Mouse (Mus musculus): ENCODE measurements around the gene Gm20696. TPM values are rescaled to one million over a fixed set of nuclear protein-coding genes. Genes with fewer than 3 reads are reported as not detected.

Gm20696 gene
- polyA plus RNA-seq, 1 experiment from 2014 or later = 3.0 TPM

- H3K4me2 ChIP-seq = no peak overlapping the region
These were observed 330.4 kb downstream of the Gm20696 start for GRCm38 (mm10) chr6:99336191-99336590.

GRCm38 (mm10) chr6:99335174-99335830, 331.3 kb downstream of the Gm20696 start:
- Histone ChIP-seq H3K9me3 (replicated peaks) (no peaks in the 10 kb centered on the region), H3K27ac (no peak overlapping the region), H3K9ac (no peak overlapping the region), H3K4me2 (no peak overlapping the region), H3K4me1 (peaks cover 18% of the 10 kb centered on the region), H3K4me3 (no peak overlapping the region), H3K27me3 (replicated peaks) (no peaks in the 10 kb centered on the region), H3K36me3 (no peaks in the 10 kb centered on the region)
- 73% methylated on average over 13 of the region's 13 CpGs for WGBS (ENCODE audit: insufficient replicate concordance)
- ATAC-seq = no peak

More at GRCm38 (mm10) chr6:99336191-99336590, 330.4 kb downstream of the Gm20696 start:
- Histone ChIP-seq H3K4me1 (peaks cover 18% of the 10 kb centered on the region), H3K9me3 (replicated peaks) (no peaks in the 10 kb centered on the region), H3K4me3 (no peak overlapping the region), H3K27me3 (replicated peaks) (no peaks in the 10 kb centered on the region), H3K36me3 (no peaks in the 10 kb centered on the region), H3K27ac (no peak overlapping the region), H3K9ac (no peak overlapping the region)
- ATAC-seq = no peak
- WGBS (ENCODE audit: insufficient replicate concordance) = 63% methylated on average over 5 of the region's 5 CpGs

GRCm38 (mm10) chr6:99334255-99334654, 332.3 kb downstream of the Gm20696 start:
- ATAC-seq = no peak
- Histone ChIP-seq H3K9me3 (replicated peaks) (no peaks in the 10 kb centered on the region), H3K4me1 (peaks cover 15% of the 10 kb centered on the region), H3K27me3 (replicated peaks) (no peaks in the 10 kb centered on the region), H3K27ac (no peak overlapping the region), H3K9ac (no peak overlapping the region), H3K4me3 (no peak overlapping the region), H3K36me3 (no peaks in the 10 kb centered on the region), H3K4me2 (no peak overlapping the region)
- 74% methylated on average over 3 of the region's 3 CpGs for WGBS (ENCODE audit: insufficient replicate concordance)

GRCm38 (mm10) chr6:99333127-99333526, 333.5 kb downstream of the Gm20696 start:
- Histone ChIP-seq H3K27me3 (replicated peaks) (no peaks in the 10 kb centered on the region), H3K27ac (no peak overlapping the region), H3K4me3 (no peak overlapping the region), H3K4me2 (no peak overlapping the region), H3K9ac (no peak overlapping the region), H3K4me1 (peaks cover 11% of the 10 kb centered on the region), H3K9me3 (replicated peaks) (no peaks in the 10 kb centered on the region), H3K36me3 (no peaks in the 10 kb centered on the region)
- 74% methylated on average over 5 of the region's 5 CpGs for WGBS (ENCODE audit: insufficient replicate concordance)
- ATAC-seq = no peak

GRCm38 (mm10) chr6:99330169-99330568, 336.4 kb downstream of the Gm20696 start:
- Histone ChIP-seq H3K9ac (no peak overlapping the region), H3K27me3 (replicated peaks) (no peaks in the 10 kb centered on the region), H3K4me2 (no peak overlapping the region), H3K36me3 (no peaks in the 10 kb centered on the region), H3K4me1 (0 out of 2 replicates have a peak, but pooled peaks cover 5% of the 10 kb centered on the region), H3K9me3 (replicated peaks) (no peaks in the 10 kb centered on the region), H3K27ac (no peak overlapping the region), H3K4me3 (no peak overlapping the region)
- WGBS (ENCODE audit: insufficient replicate concordance) = 79% methylated on average over 4 of the region's 4 CpGs
- ATAC-seq = no peak

GRCm38 (mm10) chr6:99328634-99329033, 338.0 kb downstream of the Gm20696 start:
- Histone ChIP-seq H3K27ac (no peak overlapping the region), H3K36me3 (no peaks in the 10 kb centered on the region), H3K4me3 (no peak overlapping the region), H3K27me3 (replicated peaks) (no peaks in the 10 kb centered on the region), H3K4me2 (no peak overlapping the region), H3K9ac (no peak overlapping the region), H3K9me3 (replicated peaks) (no peaks in the 10 kb centered on the region), H3K4me1 (0 out of 2 replicates have a peak, but pooled peaks cover 5% of the 10 kb centered on the region)
- 51% methylated on average over 2 of the region's 2 CpGs for WGBS (ENCODE audit: insufficient replicate concordance)
- no peak for ATAC-seq

GRCm38 (mm10) chr6:99328146-99328545, 338.5 kb downstream of the Gm20696 start:
- Histone ChIP-seq H3K27ac (no peak overlapping the region), H3K27me3 (replicated peaks) (no peaks in the 10 kb centered on the region), H3K9ac (no peak overlapping the region), H3K9me3 (replicated peaks) (no peaks in the 10 kb centered on the region), H3K4me1 (0 out of 2 replicates have a peak, but pooled peaks cover 5% of the 10 kb centered on the region), H3K4me2 (no peak overlapping the region), H3K36me3 (no peaks in the 10 kb centered on the region), H3K4me3 (no peak overlapping the region)
- ATAC-seq = no peak
- 76% methylated on average over 6 of the region's 6 CpGs for WGBS (ENCODE audit: insufficient replicate concordance)

- Histone ChIP-seq H3K4me3 (no peak overlapping the region), H3K36me3 (no peaks in the 10 kb centered on the region)
These were observed 338.9 kb downstream of the Gm20696 start for GRCm38 (mm10) chr6:99327721-99328120.

GRCm38 (mm10) chr6:99325881-99326280, 340.7 kb downstream of the Gm20696 start:
- Histone ChIP-seq H3K4me1 (0 out of 2 replicates have a peak, but pooled peaks cover 5% of the 10 kb centered on the region), H3K4me2 (no peak overlapping the region), H3K36me3 (no peaks in the 10 kb centered on the region), H3K27me3 (replicated peaks) (no peaks in the 10 kb centered on the region), H3K27ac (no peak overlapping the region), H3K4me3 (no peak overlapping the region), H3K9ac (no peak overlapping the region), H3K9me3 (replicated peaks) (no peaks in the 10 kb centered on the region)
- no peak for ATAC-seq
- WGBS (ENCODE audit: insufficient replicate concordance) = 88% methylated on average over 2 of the region's 2 CpGs

More at GRCm38 (mm10) chr6:99327721-99328120, 338.9 kb downstream of the Gm20696 start:
- H3K27me3 ChIP-seq (replicated peaks) = no peaks in the 10 kb centered on the region
- 76% methylated on average over 11 of the region's 11 CpGs for WGBS (ENCODE audit: insufficient replicate concordance)
- H3K9ac ChIP-seq = no peak overlapping the region
- no peak for ATAC-seq
- H3K9me3 ChIP-seq (replicated peaks) = no peaks in the 10 kb centered on the region
- H3K27ac ChIP-seq = no peak overlapping the region
- H3K4me2 ChIP-seq = no peak overlapping the region
- 0 out of 2 replicates have a peak, but pooled peaks cover 5% of the 10 kb centered on the region for H3K4me1 ChIP-seq

GRCm38 (mm10) chr6:99325461-99325860, 341.1 kb downstream of the Gm20696 start:
- ATAC-seq = no peak
- Histone ChIP-seq H3K36me3 (no peaks in the 10 kb centered on the region), H3K4me1 (0 out of 2 replicates have a peak, but pooled peaks cover 5% of the 10 kb centered on the region), H3K4me3 (no peak overlapping the region), H3K9ac (no peak overlapping the region), H3K9me3 (replicated peaks) (no peaks in the 10 kb centered on the region), H3K4me2 (no peak overlapping the region), H3K27me3 (replicated peaks) (no peaks in the 10 kb centered on the region), H3K27ac (no peak overlapping the region)
- 64% methylated on average over 5 of the region's 5 CpGs for WGBS (ENCODE audit: insufficient replicate concordance)

- H3K27ac ChIP-seq = no peak overlapping the region
- no peak overlapping the region for H3K9ac ChIP-seq
- no peak overlapping the region for H3K4me2 ChIP-seq
- H3K36me3 ChIP-seq = no peaks in the 10 kb centered on the region
- no peaks in the 10 kb centered on the region for H3K9me3 ChIP-seq (replicated peaks)
- H3K4me3 ChIP-seq = no peak overlapping the region
- no peaks in the 10 kb centered on the region for H3K4me1 ChIP-seq
- ATAC-seq = no peak
- 67% methylated on average over 8 of the region's 8 CpGs for WGBS (ENCODE audit: insufficient replicate concordance)
- H3K27me3 ChIP-seq (replicated peaks) = no peaks in the 10 kb centered on the region
These were observed 344.3 kb downstream of the Gm20696 start for GRCm38 (mm10) chr6:99322132-99322904.

- Histone ChIP-seq H3K4me2 (no peak overlapping the region), H3K36me3 (no peaks in the 10 kb centered on the region), H3K9me3 (replicated peaks) (no peaks in the 10 kb centered on the region), H3K9ac (no peak overlapping the region), H3K27me3 (replicated peaks) (no peaks in the 10 kb centered on the region), H3K4me3 (no peak overlapping the region), H3K27ac (no peak overlapping the region), H3K4me1 (no peaks in the 10 kb centered on the region)
- ATAC-seq = no peak
- 75% methylated on average over 8 of the region's 8 CpGs for WGBS (ENCODE audit: insufficient replicate concordance)
These were observed 346.2 kb downstream of the Gm20696 start for GRCm38 (mm10) chr6:99320444-99320843.

Measured in liver, embryonic 12.5 days (tissue).